Comparison of ENCODE assay signal across 17 mouse cellular contexts in the genomic region with DNA sequence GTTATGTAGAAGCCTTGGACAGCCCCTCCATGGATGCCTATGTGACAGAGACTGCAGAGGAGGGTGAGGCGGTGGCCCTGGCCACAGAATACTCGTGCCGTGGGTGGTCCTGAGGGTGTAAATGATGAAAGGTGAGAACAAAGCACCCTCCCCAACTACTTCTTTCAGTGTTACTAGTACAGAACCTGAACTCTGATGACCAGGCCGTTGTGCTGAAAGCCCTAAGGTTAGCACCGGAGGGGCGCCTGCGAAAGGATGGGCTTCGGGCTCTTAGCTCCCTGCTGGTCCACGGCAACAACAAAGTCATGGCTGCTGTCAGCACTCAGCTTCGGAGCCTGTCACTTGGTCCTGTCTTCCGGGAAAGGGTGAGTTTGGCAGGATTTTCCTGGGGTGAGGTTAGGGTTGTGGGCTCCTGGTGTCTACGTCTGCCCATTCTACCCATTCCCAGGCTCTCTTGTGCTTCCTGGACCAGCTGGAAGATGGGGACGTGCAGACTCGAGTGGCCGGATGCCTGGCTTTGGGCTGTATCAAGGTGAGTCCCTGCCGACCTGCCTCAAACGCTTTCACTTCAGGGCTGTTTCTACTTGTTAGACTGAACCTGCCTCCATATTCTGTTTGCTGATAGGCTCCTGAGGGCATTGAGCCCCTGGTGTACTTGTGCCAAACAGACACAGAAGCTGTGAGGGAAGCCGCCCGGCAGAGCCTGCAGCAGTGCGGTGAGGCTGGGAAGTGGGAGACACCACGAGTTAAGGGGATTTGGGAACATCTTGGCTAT. TPM values are rescaled to one million over a fixed set of nuclear protein-coding genes. Genes with fewer than 3 reads are reported as not detected.
DNase-seq lines count a peak whose midpoint lies in the region; ATAC-seq and TF ChIP-seq lines count a peak whose summit lies in the region.
"Had no signal": no experiment of that assay in that cellular context is flagged by ENCODE, and none has a peak within 500 bp of the region (broad histone marks: within the 10 kb centered on the region; RNA-seq: fewer than 3 reads in every experiment).

No protein-coding gene starts in this region.

- no peaks in the 10 kb centered on the region for H3K27me3 ChIP-seq in heart, embryonic 10.5 days (ENCODE audit: insufficient read depth, poor library complexity, severe bottlenecking)
- no peaks in the 10 kb centered on the region for H3K27me3 ChIP-seq in hindbrain, embryonic 16.5 days (replicated peaks; ENCODE audit: control insufficient read depth, insufficient read depth, low read length)
- H3K27me3 ChIP-seq: embryonic facial prominence, embryonic 15.5 days; limb, embryonic 15.5 days had no signal

- no peak for TF ChIP-seq CTCF in cortical plate, adult 2 months (IDR thresholded peaks at IDR 0.05; ENCODE audit: extremely low read depth, insufficient read depth, low read length)

- WGBS in heart, embryonic 10.5 days, result 86% methylated on average over 21 of the region's 21 CpGs
- WGBS in hindbrain, embryonic 16.5 days, result 88% methylated on average over 21 of the region's 21 CpGs

- peak; percentile 76 for DNase-seq in heart, embryonic 10.5 days (ENCODE audit: low spot score)
- DNase-seq in heart, postnatal 36 days, result no peak
- peak; percentile 21 to 31 for DNase-seq in layer of hippocampus, postnatal 10 days (ENCODE audit: low spot score in 2 of 2)
- no peak for DNase-seq in layer of hippocampus, postnatal 14 days (ENCODE audit: low spot score in 2 of 2)
- DNase-seq in adrenal gland, postnatal 10 days, result no peak
- no peak for DNase-seq in adrenal gland, postnatal 14 days
- DNase-seq: heart, postnatal 10 days; kidney, adult 18-20 months; kidney, postnatal 36 days; lung, postnatal 36 days had no signal

- H3K4me1 ChIP-seq in heart, embryonic 10.5 days, result peaks cover 35% of the 10 kb centered on the region
- H3K4me1 ChIP-seq in cortical plate, adult 2 months (ENCODE audit: control insufficient read depth, insufficient read depth, low read length), result peaks cover 7% of the 10 kb centered on the region; the same call in 1 of the 2 replicates
- peaks cover 7% of the 10 kb centered on the region; the same call in 1 of the 2 replicates for H3K4me1 ChIP-seq in hindbrain, embryonic 16.5 days (ENCODE audit: control insufficient read depth, insufficient read depth, low read depth, low read length)

- H3K36me3 ChIP-seq in heart, embryonic 10.5 days, result peaks cover 74% of the 10 kb centered on the region
- peaks cover 53% of the 10 kb centered on the region for H3K36me3 ChIP-seq in hindbrain, embryonic 16.5 days (ENCODE audit: control insufficient read depth, insufficient read depth, low read length)

- H3K4me3 ChIP-seq in heart, embryonic 10.5 days, result no peak overlapping the region
- H3K4me3 ChIP-seq in cortical plate, adult 2 months (ENCODE audit: insufficient read depth, low read length), result no peak overlapping the region
- H3K4me3 ChIP-seq in hindbrain, embryonic 16.5 days (ENCODE audit: low read length), result no peak overlapping the region
- H3K4me3 ChIP-seq: embryonic facial prominence, embryonic 15.5 days; limb, embryonic 15.5 days had no signal

- 0 out of 2 replicates have a peak overlapping the region, but pooled peaks have one; percentile 23 for H3K9ac ChIP-seq in hindbrain, embryonic 16.5 days (ENCODE audit: low read depth, low read length)
- H3K9ac ChIP-seq: embryonic facial prominence, embryonic 15.5 days; limb, embryonic 15.5 days had no signal

- no peak for TF ChIP-seq POLR2A in cortical plate, adult 2 months (IDR thresholded peaks at IDR 0.05; ENCODE audit: extremely low read depth, insufficient read depth, low read length)

- no peaks in the 10 kb centered on the region for H3K9me3 ChIP-seq in heart, embryonic 10.5 days
- H3K9me3 ChIP-seq in hindbrain, embryonic 16.5 days (ENCODE audit: control insufficient read depth, low read length), result no peaks in the 10 kb centered on the region
- H3K9me3 ChIP-seq: embryonic facial prominence, embryonic 15.5 days; limb, embryonic 15.5 days had no signal

- no peak for ATAC-seq in hindbrain, embryonic 16.5 days

- intact Hi-C loops in heart, postnatal 36 days (cut with DNase I), result no loop called here

- H3K27ac ChIP-seq in heart, embryonic 10.5 days, result no peak overlapping the region
- H3K27ac ChIP-seq in cortical plate, adult 2 months (ENCODE audit: insufficient read depth, low read length), result peak overlapping the region; percentile 9; the same call in 1 of the 2 replicates
- H3K27ac ChIP-seq in hindbrain, embryonic 16.5 days (ENCODE audit: low read depth, low read length), result 0 out of 2 replicates have a peak overlapping the region, but pooled peaks have one; percentile 9
- H3K27ac ChIP-seq: embryonic facial prominence, embryonic 15.5 days; limb, embryonic 15.5 days had no signal

- no peak overlapping the region for H3K4me2 ChIP-seq in hindbrain, embryonic 16.5 days (ENCODE audit: low read length)
- H3K4me2 ChIP-seq: embryonic facial prominence, embryonic 15.5 days; limb, embryonic 15.5 days; midbrain, embryonic 11.5 days had no signal

RNA-seq across cellular contexts. Expression of a gene that starts 15.2 kb away (rescaled TPM):
- 70.3 and 103 TPM in 2 replicates for polyA plus RNA-seq in heart, embryonic 10.5 days (2016; fragmentation: Nextera tagmentation; extraction: Ambion mirVana)
- 10 to 100 TPM; 40.0 to 43.0 TPM for total RNA-seq in heart, postnatal 36 days (2021)
- 10 to 100 TPM; 63.6 to 67.7 TPM for total RNA-seq in layer of hippocampus, postnatal 10 days (2021)
- total RNA-seq in layer of hippocampus, postnatal 14 days (2021), result 10 to 100 TPM; 60.4 to 64.1 TPM
- polyA plus RNA-seq in cortical plate, adult 2 months (2012; rRNA removed), result 30.3 and 30.8 TPM in 2 replicates
- polyA plus RNA-seq in hindbrain, embryonic 16.5 days (2015; fragmentation: Nextera tagmentation; extraction: Ambion mirVana), result 92.7 and 93.4 TPM in 2 replicates
- 10 to 100 TPM; 53.0 to 62.3 TPM for total RNA-seq in adrenal gland, postnatal 10 days (2021)
- total RNA-seq in adrenal gland, postnatal 14 days (2021), result 58.4 and 70.4 TPM in 2 replicates

RNA-seq across cellular contexts. Expression of a gene that starts 16.1 kb away (rescaled TPM):
- 0.31 and 0.35 TPM in 2 replicates for polyA plus RNA-seq in heart, embryonic 10.5 days (2016; fragmentation: Nextera tagmentation; extraction: Ambion mirVana)
- not detected for total RNA-seq in heart, postnatal 36 days (2021)
- not detected for total RNA-seq in layer of hippocampus, postnatal 10 days (2021)
- total RNA-seq in layer of hippocampus, postnatal 14 days (2021), result not detected
- polyA plus RNA-seq in cortical plate, adult 2 months (2012; rRNA removed), result 0.15 and 0.17 TPM in 2 replicates
- 0.75 and 1.4 TPM in 2 replicates for polyA plus RNA-seq in hindbrain, embryonic 16.5 days (2015; fragmentation: Nextera tagmentation; extraction: Ambion mirVana)
- total RNA-seq in adrenal gland, postnatal 10 days (2021), result 1 to 10 TPM in 1 of 2 experiments, under 1 TPM in 1; 0.97 to 1.3 TPM
- 0.93 and 1.0 TPM in 2 replicates for total RNA-seq in adrenal gland, postnatal 14 days (2021)
- total RNA-seq: common myeloid progenitor, adult 5-6 weeks; heart, postnatal 10 days; left cerebral cortex, adult 8-10 months had no signal

RNA-seq across cellular contexts. Expression of a gene that starts 16.1 kb away (rescaled TPM):
- polyA plus RNA-seq in heart, embryonic 10.5 days (2016; fragmentation: Nextera tagmentation; extraction: Ambion mirVana), result 34.8 and 37.3 TPM in 2 replicates
- total RNA-seq in heart, postnatal 36 days (2021), result 10 to 100 TPM; 53.0 to 53.8 TPM
- total RNA-seq in layer of hippocampus, postnatal 10 days (2021), result 10 to 100 TPM; 73.6 to 81.2 TPM
- 10 to 100 TPM; 81.6 to 86.9 TPM for total RNA-seq in layer of hippocampus, postnatal 14 days (2021)
- 47.3 and 49.1 TPM in 2 replicates for polyA plus RNA-seq in cortical plate, adult 2 months (2012; rRNA removed)
- polyA plus RNA-seq in hindbrain, embryonic 16.5 days (2015; fragmentation: Nextera tagmentation; extraction: Ambion mirVana), result 37.2 and 41.7 TPM in 2 replicates
- total RNA-seq in adrenal gland, postnatal 10 days (2021), result 10 to 100 TPM; 30.4 to 34.5 TPM
- 33.9 and 39.8 TPM in 2 replicates for total RNA-seq in adrenal gland, postnatal 14 days (2021)

RNA-seq across cellular contexts. Expression of a gene that starts 55.3 kb away (rescaled TPM):
- 69.7 and 70.6 TPM in 2 replicates for polyA plus RNA-seq in heart, embryonic 10.5 days (2016; fragmentation: Nextera tagmentation; extraction: Ambion mirVana)
- 10 to 100 TPM; 51.7 to 53.4 TPM for total RNA-seq in heart, postnatal 36 days (2021)
- total RNA-seq in layer of hippocampus, postnatal 10 days (2021), result 100 to 1,000 TPM; 298 to 305 TPM
- 100 to 1,000 TPM; 321 to 323 TPM for total RNA-seq in layer of hippocampus, postnatal 14 days (2021)
- polyA plus RNA-seq in cortical plate, adult 2 months (2012; rRNA removed), result 359 and 361 TPM in 2 replicates
- 250 and 273 TPM in 2 replicates for polyA plus RNA-seq in hindbrain, embryonic 16.5 days (2015; fragmentation: Nextera tagmentation; extraction: Ambion mirVana)
- total RNA-seq in adrenal gland, postnatal 10 days (2021), result 10 to 100 TPM; 92.8 to 94.0 TPM
- 90.6 and 97.4 TPM in 2 replicates for total RNA-seq in adrenal gland, postnatal 14 days (2021)

Comparison
In these comparisons a context has a peak if more than half of its experiments do, and no peak if none do; other contexts are left out.
1. DNase-seq: peak in heart, embryonic 10.5 days (single experiment) and layer of hippocampus, postnatal 10 days (2 of 2); none in heart, postnatal 36 days (0 of 2), layer of hippocampus, postnatal 14 days (0 of 2), adrenal gland, postnatal 10 days (single experiment) and adrenal gland, postnatal 14 days (single experiment).